Mouse (Mus musculus) frontal cortex, postnatal 10 days (tissue): ENCODE data around the gene Kctd20.
A peak's percentile ranks its signal among the peaks of the same experiment; 100 is the strongest.
"Not testable (repeated sequence)": the region's sequence is repeated elsewhere in the genome, so short reads cannot be mapped to it uniquely, and the experiment has no call there.

Source experiments
- DNase-seq, 2 experiments: peaks; one replicate each; pipeline ENCODE4 v3.0.0; 2022; ENCODE audit warnings: low spot score in 2 of 2, mixed read lengths in 1 of 2

The Kctd20 gene

DNA sequence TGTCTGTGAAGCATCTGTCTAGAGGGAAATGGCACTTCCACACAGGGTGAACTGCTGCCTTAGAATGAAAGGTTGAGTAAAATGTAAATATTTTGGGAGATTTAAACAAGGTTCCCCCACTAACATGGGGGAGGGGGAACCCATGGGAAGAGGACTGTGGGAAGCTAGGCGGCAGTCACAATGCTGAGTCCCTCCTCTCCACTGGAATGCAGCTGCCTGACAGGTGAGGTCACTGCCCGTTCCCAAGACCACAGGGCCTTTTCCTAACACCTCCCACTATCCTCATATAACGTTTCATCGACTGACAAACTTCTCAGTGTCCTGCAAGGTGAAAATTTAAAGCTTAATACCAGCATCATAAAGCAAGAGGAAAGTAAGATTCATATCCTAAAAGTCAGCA is 30.8 kb downstream of the Kctd20 start:
- no peak for DNase-seq

DNA sequence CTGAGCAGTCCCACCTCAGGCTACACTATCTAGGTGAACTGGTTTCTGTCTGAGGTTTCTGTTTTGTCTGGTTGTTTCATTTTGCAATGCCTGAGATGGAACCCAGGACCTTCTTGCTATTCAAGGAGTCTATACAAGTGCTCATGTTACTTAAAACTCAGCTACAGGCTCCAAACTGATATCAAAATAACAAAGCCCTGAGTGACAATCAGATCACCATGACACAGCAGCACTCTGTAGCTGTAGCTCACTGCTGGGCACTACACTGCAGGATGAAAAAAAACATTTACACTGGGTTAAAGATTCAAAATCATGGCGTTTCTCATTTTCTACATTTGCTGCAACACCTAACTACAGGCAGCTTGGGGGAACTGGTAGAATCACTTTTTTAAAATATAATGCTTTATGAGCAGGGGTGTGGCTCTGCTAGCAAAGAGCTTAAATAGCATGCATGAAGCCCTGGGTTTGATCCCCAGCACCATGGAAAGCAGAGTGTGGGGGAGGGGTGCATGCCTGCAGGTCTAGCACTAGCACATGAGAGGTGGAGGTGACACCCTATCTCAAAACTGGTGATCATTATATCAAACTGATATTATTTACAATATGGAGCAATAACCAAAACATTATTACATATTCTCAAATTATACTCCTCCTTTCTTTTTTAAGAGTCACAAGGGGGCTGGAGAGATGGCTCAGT is 33.1 kb downstream of the Kctd20 start:
- DNase-seq: no peak

DNA sequence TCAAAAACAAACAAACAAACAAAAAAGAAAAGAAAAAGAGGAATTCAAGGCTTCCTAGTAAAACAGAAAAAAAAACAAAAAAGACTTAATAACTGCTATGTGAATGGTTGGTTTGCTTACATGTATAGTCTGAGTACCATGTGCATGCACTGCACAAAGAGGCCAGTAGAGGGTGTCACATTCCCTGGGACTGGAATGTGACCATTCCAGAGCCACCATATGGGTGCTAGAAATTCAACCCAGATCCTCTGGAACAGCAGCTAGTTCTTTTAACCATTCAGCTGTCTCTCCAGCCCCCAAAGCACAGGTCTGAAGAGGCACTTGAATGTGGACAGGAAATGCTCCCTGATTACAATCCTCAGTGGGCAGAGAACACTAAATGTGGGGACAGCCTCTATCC is 35.1 kb downstream of the Kctd20 start:
- DNase-seq: no peak

DNA sequence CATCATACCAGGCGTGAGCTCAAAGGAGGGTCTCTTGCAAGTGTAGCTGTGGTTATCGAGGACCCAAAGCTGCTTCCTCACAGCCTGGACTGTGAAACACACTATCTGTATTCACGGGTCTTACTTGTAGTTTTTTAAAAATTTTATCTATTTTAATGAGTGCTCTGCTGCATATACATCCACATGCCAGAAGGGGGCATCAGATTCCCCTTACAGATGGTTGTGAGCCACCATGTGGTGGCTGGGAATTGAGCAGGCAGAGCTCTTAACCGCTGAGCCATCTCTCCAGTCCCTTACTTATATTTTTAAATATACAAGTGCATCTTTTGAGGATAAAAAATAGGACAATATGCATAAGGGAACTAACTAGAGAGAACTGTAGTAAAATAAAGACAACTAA is 36.0 kb downstream of the Kctd20 start:
- no peak for DNase-seq

DNA sequence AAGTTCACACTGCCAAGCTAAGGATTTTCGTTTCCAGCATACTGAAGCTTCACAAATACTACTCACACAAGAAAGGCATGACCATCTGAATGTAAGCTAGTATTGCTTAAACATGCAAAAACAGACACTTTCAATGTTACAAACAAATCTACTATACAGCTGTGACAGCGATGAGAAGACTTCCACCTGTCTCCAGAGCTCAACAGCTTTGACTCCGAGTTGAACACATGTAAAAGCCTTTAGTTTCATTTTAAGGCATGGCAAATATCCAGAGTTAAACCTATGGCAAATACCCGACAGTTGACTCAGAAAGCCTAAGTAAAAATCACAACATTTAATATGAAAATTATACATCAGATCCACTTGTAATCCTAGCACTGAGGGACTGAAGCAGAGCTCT is 36.5 kb downstream of the Kctd20 start:
- no peak for DNase-seq

DNA sequence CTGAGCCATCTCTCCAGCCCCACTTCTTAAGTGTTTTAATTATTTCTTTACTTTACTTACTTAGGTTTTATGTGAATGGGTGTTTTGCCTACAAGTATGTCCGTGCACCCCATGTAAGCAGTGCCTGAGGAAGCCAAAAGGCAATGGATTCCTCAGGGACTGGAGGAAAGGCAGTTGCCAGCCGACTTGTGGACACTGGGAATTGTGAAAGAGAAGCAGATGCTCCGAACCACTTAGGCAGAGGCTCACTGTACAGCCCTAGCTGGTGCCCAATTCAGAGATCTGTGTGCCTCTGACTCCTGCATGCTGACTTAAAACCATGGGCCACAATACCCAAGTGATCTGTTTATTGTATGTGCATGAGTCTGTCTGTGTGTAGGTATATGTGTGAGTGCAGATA is 37.2 kb downstream of the Kctd20 start:
- no peak for DNase-seq

DNA sequence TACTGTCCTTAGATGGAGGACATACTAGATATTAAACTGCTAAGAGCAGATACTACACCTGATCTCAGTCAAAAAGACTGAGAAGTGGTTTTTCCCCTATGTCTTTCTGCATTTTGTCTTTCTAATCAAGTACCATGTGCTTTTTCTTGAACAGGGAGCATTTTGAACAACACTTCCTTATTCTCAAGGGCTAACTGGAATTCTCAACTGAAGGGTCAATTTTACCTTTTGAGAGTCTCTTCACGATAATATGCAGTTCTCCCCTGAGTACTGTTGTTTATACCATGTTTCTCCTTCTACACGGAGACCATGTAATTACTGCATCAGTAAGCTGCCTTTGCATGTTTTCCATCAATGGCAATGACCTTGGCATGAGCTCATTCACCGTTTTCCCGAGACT is 38.3 kb downstream of the Kctd20 start:
- DNase-seq: no peak

DNA sequence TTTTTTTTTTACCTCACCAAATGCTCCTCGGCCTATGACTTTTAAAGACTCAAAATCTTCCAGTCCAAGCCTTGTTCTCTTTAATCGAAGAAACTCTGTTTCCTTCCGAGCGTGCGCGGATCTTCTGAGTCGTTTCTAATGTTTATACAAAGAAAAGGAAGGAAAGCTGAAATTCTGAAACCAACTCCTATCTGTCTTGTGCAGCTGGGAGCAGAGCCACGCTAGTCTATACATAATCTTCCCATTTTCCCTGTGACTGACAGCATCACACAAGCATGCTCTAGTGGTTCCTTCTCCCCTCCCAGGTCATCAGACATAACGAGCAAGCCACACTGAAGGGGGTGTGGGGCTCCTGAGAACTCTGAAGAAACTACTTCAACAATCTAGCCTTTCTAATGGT is 39.5 kb downstream of the Kctd20 start:
- no peak for DNase-seq

DNA sequence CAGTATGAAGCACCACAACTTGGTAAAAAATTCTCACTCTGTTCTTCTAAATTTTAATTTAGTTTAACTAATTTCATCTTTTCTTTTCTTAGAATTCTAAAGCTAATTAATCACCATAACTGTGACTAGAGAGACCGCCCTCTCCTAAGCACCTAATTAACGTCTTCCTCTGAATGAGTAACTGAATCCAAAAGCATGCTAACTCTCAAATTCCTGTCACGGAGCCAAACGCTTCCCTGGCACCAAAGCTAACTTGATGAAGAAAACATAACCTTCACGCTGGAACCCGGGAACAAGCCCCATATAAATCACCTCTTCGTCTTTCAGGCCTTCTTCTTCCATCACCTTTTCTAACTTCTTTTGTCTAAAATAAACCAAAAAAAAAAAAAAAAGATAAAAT is 40.4 kb downstream of the Kctd20 start:
- DNase-seq: no peak

DNA sequence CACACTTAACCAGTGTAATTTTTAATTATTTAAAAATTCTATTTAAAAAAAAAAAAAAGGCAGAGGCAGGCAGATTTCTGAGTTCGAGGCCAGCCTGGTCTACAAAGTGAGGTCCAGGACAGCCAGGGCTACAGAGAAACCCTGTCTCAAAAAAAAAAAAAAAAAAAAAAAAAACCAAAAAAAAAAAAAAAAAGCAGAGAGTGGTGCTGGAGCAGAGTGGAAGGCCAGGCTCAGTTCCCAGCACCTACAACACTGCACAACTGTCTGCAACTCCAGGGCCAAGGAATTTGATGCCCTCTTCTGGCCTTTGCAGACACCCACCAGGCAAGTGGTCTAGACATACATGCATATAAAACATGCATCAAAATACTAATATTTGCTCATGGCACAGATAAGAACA is 41.3 kb downstream of the Kctd20 start:
- not testable (repeated sequence) for DNase-seq

DNA sequence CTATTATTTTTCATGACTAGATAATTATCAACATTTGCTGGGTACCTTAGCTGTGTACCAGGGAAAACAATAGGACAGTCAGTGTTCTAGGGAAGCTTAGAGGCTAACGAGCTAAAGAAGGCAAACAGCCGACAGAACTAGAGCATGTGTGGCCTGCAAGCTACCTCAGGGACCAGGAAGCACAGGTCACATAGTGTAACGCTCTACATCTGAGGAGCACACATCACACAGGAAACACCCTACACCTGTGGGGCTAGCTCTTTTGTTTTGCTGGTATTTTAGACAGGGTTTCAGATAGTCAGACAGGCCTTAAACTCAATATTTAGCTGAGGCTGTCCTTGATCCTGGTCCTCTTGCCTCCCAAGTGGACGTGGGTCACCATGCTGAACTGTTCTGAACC is 42.9 kb downstream of the Kctd20 start:
- no peak for DNase-seq

DNA sequence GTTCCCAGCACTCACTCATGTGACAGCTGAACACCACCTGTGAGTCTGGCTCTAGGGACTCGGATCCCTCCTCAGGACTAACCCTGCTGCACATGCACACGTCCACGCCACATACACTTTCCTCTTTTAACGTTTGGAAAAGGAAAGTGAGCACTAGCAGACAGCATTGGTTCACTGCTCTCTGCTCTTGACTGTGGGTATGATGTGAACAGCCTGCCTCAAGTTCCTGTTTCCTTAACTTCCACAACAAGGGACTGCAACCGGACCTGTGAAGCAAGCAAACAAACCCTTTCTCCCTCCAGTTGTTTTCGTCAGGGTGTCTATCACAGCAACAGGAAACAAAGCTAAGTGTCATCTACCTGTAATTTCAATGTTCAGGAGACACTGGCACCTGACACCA is 48.7 kb downstream of the Kctd20 start:
- DNase-seq: no peak

DNA sequence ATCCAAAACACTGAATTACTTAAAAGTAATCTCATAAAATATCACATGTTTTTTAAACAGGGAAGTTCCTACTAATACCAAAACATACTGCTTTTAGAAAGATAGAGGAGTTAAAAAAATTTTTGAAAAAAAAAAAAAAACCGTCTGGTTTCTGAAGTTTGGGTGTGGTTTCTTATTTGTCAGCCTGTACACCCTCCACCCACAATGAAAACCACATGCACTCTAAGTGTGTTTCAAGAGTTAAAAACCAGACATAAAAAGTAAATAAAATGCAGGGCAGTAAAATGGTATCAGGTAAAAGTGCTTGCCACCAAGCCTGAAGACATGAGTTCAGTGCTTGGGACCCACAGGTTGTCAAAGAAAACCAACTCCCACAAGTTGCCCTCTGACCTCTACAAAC is 52.0 kb downstream of the Kctd20 start:
- DNase-seq: no peak

DNA sequence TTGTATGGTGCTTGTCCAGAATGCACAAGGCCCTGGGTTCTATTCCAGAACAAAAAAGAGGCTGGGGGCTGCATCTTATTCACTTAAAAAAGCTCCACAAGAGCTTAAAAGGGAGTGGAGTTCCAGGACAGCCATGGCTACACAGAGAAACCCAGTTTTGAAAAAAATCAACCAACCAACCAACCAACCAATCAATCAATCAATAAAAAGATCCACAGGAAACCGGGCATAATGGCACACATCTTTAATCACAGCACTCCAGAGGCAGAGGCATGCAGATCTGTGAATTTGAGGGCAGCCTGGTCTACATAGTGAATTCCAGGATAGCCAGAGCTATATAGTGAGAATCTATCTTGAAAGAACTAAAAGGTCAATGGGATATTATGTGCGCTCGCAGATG is 53.3 kb downstream of the Kctd20 start:
- DNase-seq: no peak

DNA sequence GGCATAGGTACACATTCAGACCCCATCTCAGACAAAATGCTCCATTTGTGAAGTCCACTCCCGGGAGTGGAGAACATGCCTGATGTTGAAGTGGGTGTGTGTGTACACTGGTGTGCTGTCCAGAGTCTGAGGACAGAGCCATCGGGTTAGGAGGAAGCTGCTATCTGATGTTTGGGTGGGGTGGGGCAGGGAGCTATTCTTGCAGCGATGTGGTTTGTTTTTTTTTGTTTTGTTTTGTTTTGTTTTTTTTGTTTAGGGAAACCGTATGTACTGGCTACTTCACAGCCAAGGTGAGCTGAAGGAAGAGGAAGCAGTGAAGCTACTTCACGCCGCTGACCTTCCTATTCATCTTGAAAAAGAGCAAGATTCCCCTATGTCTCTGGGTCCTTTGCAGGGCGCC is 55.1 kb downstream of the Kctd20 start:
- DNase-seq: no peak

DNA sequence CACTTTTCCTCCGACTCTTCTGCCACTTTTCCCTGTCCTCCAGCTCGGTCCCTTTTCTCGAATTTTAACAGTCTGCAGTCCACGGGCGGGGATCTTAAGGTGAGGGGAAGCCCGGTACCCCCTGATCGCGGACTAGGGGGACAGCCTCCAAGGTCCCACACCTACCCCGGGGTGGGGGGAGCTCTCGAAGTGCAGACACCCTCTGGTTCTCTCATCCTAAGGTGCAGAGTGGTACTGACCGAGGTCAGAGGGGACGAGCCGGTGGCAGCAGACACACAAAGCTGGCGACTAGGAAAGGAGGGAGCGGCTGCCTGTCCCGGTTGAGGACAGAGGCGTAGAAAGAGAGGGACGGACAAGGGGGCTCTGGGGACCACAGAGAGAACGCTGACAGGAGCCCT is 55.5 kb downstream of the Kctd20 start:
- peak in 1 of 2 experiments; percentile 25 for DNase-seq

DNA sequence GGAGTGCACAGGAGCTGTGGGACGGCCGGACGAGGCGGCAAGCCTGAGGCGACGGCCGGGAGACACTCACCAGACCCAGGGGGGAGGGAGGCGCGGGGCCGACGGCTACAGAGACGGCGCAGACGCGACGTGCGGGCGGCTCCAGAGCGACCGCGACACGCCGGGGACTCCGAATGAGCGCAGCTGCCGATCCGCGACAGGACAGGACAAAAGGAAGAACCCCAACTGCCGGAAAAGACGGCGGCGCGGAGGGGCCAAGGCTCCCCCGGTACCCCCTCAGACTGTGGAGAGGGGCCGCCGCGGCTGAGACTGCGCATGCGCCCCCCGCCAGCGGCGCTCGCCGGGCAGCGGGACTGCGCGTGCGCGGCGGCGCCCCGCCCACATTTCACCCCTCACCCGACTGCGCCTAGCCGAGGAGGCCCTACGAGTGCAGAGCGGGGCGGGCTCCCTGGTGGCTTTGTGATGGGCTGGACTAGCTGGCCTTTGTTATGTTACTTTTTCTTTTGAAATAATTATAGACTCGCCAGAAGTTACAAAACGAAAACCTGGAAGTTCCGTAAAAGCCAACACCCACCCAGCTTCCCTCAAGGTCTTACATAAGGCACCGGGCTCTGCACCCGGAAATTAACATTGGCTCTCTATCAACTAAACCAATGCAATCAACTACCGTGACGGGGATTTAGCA is 56.0 kb downstream of the Kctd20 start, which contains the start of gene Stk38:
Stk38 (minus strand) TSS at position 355 of the 685 bp plus-strand sequence.
- peak; percentile 80 to 90 for DNase-seq

DNA sequence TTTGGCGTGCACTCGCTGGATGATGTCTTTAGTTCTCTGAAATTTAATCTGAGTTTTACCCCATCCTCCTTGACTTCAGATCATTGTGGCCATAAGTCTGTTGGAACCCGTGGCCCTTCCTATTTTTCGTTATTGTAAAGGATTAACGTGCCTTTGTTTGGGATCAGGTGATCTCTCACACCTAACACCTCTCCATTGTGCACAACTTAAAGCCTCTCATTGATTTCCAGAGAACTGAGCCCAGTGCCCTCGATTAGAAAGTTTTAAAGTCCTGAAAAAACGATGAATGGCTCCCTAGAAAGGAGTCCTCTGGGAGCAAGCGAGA is 56.5 kb downstream of the Kctd20 start:
- DNase-seq: no peak

DNA sequence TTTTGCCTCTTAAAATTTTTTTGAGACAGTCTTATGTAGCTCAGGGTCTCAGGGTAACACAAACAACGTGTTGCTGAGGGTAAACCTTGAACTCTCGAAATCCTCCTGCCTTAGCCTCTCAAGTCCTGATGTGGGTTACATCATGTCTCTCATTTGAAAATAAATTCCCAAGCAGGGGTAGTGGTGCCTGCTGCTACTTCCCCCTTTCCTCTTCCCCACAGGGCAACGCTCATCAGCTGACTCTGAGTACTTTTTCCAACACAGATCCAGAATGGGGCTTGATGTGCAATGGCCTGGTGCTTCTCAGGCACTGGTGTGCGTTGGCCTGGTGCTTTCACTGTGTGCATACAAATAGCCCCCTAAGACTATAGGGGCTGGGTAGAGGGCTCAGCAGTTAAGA is 57.4 kb downstream of the Kctd20 start:
- DNase-seq: no peak

DNA sequence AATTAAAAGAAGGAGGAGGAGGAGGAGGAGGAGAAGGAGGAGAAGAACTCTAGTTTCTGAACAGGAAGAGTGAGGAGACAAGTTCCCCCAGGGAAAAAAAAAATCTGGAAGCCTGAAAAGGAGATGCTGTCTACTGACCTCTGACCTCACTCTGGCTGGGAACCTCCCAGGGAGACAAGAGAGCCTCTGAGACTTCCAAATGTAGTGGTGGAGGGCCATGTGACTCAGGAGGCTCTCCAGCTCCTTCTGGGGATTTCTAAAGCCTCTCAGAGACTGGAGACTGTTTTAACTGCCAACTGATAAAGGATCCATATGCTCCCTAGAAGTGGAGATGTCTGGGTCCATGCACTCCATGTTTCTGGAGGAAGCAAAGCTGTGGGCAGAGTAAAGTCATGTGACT is 62.5 kb downstream of the Kctd20 start:
- no peak for DNase-seq

DNA sequence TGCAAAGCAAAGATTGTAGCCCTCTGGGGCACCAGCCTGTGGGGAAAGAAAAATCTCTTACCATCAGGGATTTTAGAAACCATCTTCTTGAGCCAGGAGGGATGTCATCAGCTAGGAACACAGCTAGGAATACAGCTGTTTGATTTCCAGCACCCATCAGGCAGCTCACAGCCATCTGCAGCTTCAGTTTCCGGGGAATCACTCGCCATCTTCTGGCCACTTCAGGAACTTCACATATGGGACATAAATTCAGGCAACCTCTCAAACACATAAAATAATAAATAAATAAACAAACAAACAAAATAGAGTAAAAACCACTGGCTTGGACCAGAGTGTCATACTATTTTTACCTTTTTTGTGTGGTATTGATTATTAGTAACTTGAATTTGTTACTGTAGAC is 63.9 kb downstream of the Kctd20 start:
- no peak for DNase-seq

DNA sequence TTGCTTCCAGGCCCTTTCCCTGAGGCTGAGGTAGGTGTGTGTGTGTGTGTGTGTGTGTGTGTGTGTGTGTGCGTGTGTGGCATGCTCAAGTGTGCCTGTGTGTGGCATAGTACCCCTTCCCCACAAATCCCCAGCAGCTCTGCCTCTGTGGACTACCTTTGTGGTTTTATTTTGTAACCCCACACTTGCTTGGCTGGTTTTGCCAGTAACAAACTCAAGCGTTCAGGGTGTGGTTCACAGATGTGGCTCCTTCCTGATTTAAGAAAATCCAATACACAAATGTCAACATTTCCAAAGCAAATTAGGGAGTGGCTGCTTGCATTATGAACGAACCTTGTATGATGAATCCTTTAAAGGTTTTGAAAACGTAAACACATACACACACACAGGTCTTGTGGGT is 65.0 kb downstream of the Kctd20 start:
- no peak for DNase-seq

DNA sequence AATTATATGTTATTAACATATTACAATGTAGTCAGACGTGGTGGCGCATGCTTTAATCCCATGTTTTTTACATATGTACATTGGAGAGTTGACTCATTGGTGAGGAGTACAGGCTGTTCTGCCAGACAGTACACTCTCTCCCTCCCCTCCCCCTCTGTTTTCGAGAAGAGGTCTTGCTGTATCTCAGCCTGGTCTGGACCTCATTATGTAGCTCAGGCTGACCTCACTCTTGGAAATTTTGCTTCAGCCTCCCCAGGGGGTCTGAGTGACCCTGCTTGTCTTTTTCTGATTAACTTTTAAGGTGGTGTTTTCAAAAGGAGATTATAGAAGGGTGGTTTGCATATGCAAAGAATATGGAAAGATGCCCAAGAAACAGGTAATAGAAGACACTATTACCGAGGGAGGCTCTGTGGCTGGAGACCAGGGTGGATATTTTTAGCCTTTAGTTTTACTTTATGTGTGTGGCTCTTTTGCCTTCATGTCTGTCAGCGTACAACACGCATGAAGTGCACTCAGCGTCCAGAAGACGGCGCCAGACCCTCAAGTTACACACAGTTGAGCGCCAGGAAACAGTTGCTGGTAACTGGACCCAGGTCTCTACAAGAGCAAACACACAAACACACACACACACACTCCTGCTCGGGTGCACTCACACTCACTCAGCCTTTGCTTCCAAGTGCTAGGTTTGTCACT is 66.7 kb downstream of the Kctd20 start:
- DNase-seq: no peak
